Mouse (Mus musculus) liver, embryonic 15.5 days (tissue): ENCODE results near the gene Lkaaear1. TPM values are rescaled to one million over a fixed set of nuclear protein-coding genes. Genes with fewer than 3 reads are reported as not detected.

ENCODE experiments used
- ATAC-seq: fragments of 200-750 bp; cut with Nextera tagmentation; 2 replicates; pipeline ENCODE4 v1.8.0; 2017; ENCODE audit warnings: moderate number of reproducible peaks, mild to moderate bottlenecking, moderate library complexity; ENCODE audit not compliant: insufficient read depth
- H3K27ac ChIP-seq: fragments of 300-500 bp; sonication (generic); replicated peaks from 2 replicates; pipeline ENCODE4 v1.5.1; 2015; ENCODE audit warnings: mild to moderate bottlenecking, inconsistent platforms
- H3K27me3 ChIP-seq: fragments of 300-500 bp; sonication (generic); 2 replicates; pipeline ENCODE4 v1.6.1; 2015; ENCODE audit warnings: mild to moderate bottlenecking, inconsistent platforms
- H3K36me3 ChIP-seq: fragments of 300-500 bp; sonication (generic); replicated peaks from 2 replicates; pipeline ENCODE4 v1.6.1; 2015; ENCODE audit warnings: moderate library complexity, mild to moderate bottlenecking, inconsistent platforms
- H3K4me1 ChIP-seq: fragments of 300-500 bp; sonication (generic); replicated peaks from 2 replicates; pipeline ENCODE4 v1.6.1; 2015; ENCODE audit warnings: inconsistent platforms
- H3K4me2 ChIP-seq: fragments of 300-500 bp; sonication (generic); 2 replicates; pipeline ENCODE4 v1.6.1; 2015; ENCODE audit warnings: moderate library complexity, mild to moderate bottlenecking, inconsistent platforms
- H3K4me3 ChIP-seq: fragments of 300-500 bp; sonication (generic); replicated peaks from 2 replicates; pipeline ENCODE4 v1.5.1; 2015; ENCODE audit warnings: mild to moderate bottlenecking, inconsistent platforms
- H3K9ac ChIP-seq: fragments of 300-500 bp; sonication (generic); 2 replicates; pipeline ENCODE4 v1.6.1; 2015; ENCODE audit warnings: moderate library complexity, mild to moderate bottlenecking, inconsistent platforms
- H3K9me3 ChIP-seq: fragments of 300-500 bp; sonication (generic); replicated peaks from 2 replicates; pipeline ENCODE4 v1.6.1; 2016; ENCODE audit warnings: inconsistent platforms
- WGBS: fragments of 180-500 bp; shearing (Covaris S2); methylation state at CpG from one replicate; pipeline ENCODE4 v1.1.7; 2015; ENCODE audit warnings: mixed read lengths; ENCODE audit not compliant: insufficient replicate concordance; 5-methylcytosine and 5-hydroxymethylcytosine counted together
- polyA plus RNA-seq: library from polyadenylated mRNA; unstranded; fragments of >200 nt; fragmentation: Nextera tagmentation; extraction: Ambion mirVana; gene quantifications from 2 replicates; pipeline ENCODE4 v1.2.1, GENCODE M21; 2015

Gene Lkaaear1
- not detected in 2 replicates for polyA plus RNA-seq

DNA sequence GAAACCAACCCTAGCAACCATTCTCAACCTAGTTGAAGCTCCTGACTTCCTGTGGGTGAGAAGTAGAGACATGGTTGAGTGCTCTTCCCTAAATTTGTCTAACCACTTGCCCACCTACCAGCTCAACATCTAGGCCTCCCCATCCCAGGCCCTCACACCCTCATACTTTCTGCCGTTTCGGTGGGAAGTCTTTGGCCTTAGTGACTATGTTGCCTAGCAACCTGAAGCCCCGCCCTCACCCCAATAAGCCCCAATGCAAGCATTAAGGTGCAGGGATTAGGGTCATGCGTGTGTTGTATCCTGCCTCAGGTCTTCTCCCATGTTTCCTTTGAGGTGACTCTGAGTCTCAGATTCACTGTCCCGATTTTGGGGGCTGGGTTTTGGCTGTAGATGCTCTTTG lies at the start of gene Lkaaear1:
Gene Lkaaear1, minus strand, starts transcription at position 202 of the 400 bp plus-strand sequence.
- Histone ChIP-seq H3K4me1 (peaks cover 3% of the 10 kb centered on the region), H3K36me3 (no peaks in the 10 kb centered on the region), H3K4me2 (no peak within 1 kb of the TSS), H3K27ac (no peak within 1 kb of the TSS), H3K9me3 (no peaks in the 10 kb centered on the region), H3K27me3 (peaks cover 20% of the 10 kb centered on the region), H3K9ac (no peak within 1 kb of the TSS), H3K4me3 (no peak within 1 kb of the TSS)
- ATAC-seq = no peak
- WGBS = 52% methylated on average over 5 of the region's 5 CpGs

DNA sequence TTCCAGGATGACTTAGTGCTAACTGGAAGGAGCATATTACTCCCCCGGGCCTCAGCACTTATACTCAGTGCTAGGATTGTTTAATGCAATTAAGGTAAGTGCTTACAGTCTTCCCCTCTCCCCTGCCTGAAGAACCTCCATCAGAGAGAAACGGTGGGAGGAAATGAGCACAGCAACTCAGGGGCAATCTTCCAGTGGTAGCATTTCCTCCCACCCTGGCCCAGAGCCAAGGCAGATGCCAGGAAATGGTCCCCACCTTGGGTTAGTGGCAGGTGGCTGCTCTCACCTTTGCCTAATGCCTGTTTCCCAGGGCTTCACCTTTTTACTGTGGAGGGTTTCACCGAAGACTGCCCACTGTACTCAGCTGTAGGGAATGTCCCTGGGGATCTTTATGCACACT lies 31.8 kb upstream of the Lkaaear1 start:
- Histone ChIP-seq H3K27me3 (no peaks in the 10 kb centered on the region), H3K36me3 (no peaks in the 10 kb centered on the region), H3K4me1 (no peaks in the 10 kb centered on the region), H3K9me3 (no peaks in the 10 kb centered on the region), H3K9ac (no peak overlapping the region), H3K27ac (no peak overlapping the region), H3K4me3 (no peak overlapping the region), H3K4me2 (no peak overlapping the region)
- ATAC-seq = no peak
- WGBS = 38% methylated on average over 3 of the region's 3 CpGs

- no peak overlapping the region for H3K9ac ChIP-seq
- no peak overlapping the region for H3K4me3 ChIP-seq
- H3K27me3 ChIP-seq = no peaks in the 10 kb centered on the region
- WGBS = 40% methylated on average over 9 of the region's 9 CpGs
- H3K36me3 ChIP-seq = no peaks in the 10 kb centered on the region
- H3K4me2 ChIP-seq = no peak overlapping the region
- no peaks in the 10 kb centered on the region for H3K9me3 ChIP-seq
- no peaks in the 10 kb centered on the region for H3K4me1 ChIP-seq
- no peak overlapping the region for H3K27ac ChIP-seq
- no peak for ATAC-seq
These were observed 29.5 kb upstream of the Lkaaear1 start for GRCm38 (mm10) chr2:181727659-181728262.

DNA sequence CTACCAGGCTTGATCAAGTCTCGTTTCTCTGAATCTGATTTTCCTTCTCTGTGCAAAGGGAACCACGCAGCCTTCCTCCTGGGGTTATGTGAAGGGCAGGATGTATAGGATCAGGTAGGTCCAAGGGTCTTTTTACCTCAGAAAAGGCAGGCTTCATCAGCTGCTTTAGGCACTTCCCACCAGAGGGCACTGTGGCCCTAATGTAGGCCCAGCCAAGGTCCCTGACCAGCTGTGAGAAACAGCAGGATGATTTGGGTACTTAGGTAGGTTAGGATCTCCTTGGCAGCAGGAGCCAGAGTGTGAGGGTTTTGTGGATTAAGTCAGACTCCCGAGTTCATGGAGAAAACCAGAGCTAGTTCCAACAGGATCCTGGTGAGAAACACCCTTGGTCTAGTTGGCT lies 24.0 kb upstream of the Lkaaear1 start:
- no peak overlapping the region for H3K4me2 ChIP-seq
- no peak for ATAC-seq
- H3K9me3 ChIP-seq = no peaks in the 10 kb centered on the region
- no peak overlapping the region for H3K9ac ChIP-seq
- no peak overlapping the region for H3K4me3 ChIP-seq
- H3K27me3 ChIP-seq = no peaks in the 10 kb centered on the region
- no peak overlapping the region for H3K27ac ChIP-seq
- no peaks in the 10 kb centered on the region for H3K36me3 ChIP-seq
- 8% methylated on average over 3 of the region's 3 CpGs for WGBS
- no peaks in the 10 kb centered on the region for H3K4me1 ChIP-seq

GRCm38 (mm10) chr2:181721200-181721599 lies 23.0 kb upstream of the Lkaaear1 start:
- Histone ChIP-seq H3K4me1 (no peaks in the 10 kb centered on the region), H3K36me3 (no peaks in the 10 kb centered on the region), H3K27ac (no peak overlapping the region), H3K4me3 (no peak overlapping the region), H3K4me2 (no peak overlapping the region), H3K9ac (no peak overlapping the region), H3K27me3 (no peaks in the 10 kb centered on the region), H3K9me3 (no peaks in the 10 kb centered on the region)
- ATAC-seq = no peak

- 22% methylated on average over 3 of the region's 3 CpGs for WGBS
- no peak for ATAC-seq
These were observed 21.8 kb upstream of the Lkaaear1 start for GRCm38 (mm10) chr2:181720061-181720460.

GRCm38 (mm10) chr2:181716991-181717390 lies 18.7 kb upstream of the Lkaaear1 start:
- Histone ChIP-seq H3K27me3 (no peaks in the 10 kb centered on the region), H3K4me2 (no peak overlapping the region), H3K27ac (no peak overlapping the region), H3K4me1 (no peaks in the 10 kb centered on the region), H3K9ac (no peak overlapping the region), H3K4me3 (no peak overlapping the region), H3K36me3 (no peaks in the 10 kb centered on the region), H3K9me3 (no peaks in the 10 kb centered on the region)
- ATAC-seq = no peak
- WGBS = 46% methylated on average over 3 of the region's 3 CpGs

More at GRCm38 (mm10) chr2:181720061-181720460, 21.8 kb upstream of the Lkaaear1 start:
- Histone ChIP-seq H3K4me2 (no peak overlapping the region), H3K4me1 (no peaks in the 10 kb centered on the region), H3K36me3 (no peaks in the 10 kb centered on the region), H3K9me3 (no peaks in the 10 kb centered on the region), H3K4me3 (no peak overlapping the region), H3K27me3 (no peaks in the 10 kb centered on the region), H3K9ac (no peak overlapping the region), H3K27ac (no peak overlapping the region)

- Histone ChIP-seq H3K4me1 (no peaks in the 10 kb centered on the region), H3K27me3 (no peaks in the 10 kb centered on the region), H3K27ac (no peak overlapping the region), H3K36me3 (no peaks in the 10 kb centered on the region), H3K4me3 (no peak overlapping the region), H3K4me2 (no peak overlapping the region), H3K9me3 (no peaks in the 10 kb centered on the region), H3K9ac (no peak overlapping the region)
- WGBS = 54% methylated on average over 3 of the region's 3 CpGs
- no peak for ATAC-seq
These were observed 17.1 kb upstream of the Lkaaear1 start for GRCm38 (mm10) chr2:181715382-181715781.

GRCm38 (mm10) chr2:181714903-181715326 lies 16.7 kb upstream of the Lkaaear1 start, which contains the start of gene Oprl1:
Gene Oprl1, plus strand, starts transcription at chr2:181715016.
- Histone ChIP-seq H3K9me3 (no peaks in the 10 kb centered on the region), H3K4me2 (no peak within 1 kb of the TSS), H3K4me3 (no peak within 1 kb of the TSS), H3K9ac (no peak within 1 kb of the TSS), H3K4me1 (no peaks in the 10 kb centered on the region), H3K27ac (no peak within 1 kb of the TSS), H3K36me3 (no peaks in the 10 kb centered on the region), H3K27me3 (no peaks in the 10 kb centered on the region)
- 0% methylated on average over 7 of the region's 7 CpGs for WGBS
- no peak for ATAC-seq

DNA sequence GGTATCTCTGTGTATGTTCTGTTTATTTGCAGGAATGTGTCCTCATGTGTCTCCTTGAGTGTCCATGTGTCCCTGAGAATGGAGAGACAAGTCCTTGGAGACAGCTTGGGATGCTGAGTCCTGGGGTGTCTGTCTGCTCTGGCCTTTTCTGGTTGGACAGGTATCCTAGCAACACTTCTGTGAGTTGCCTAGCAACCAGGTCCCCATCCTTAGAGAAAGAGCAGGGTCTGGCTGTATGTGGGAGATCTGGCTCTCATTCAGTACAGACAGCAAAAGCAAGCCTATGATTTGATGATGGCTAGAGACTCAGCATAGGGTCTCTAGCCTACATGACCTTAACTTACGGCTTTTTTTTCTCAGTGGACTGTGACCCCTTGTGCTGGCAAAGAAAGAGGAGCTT lies 15.5 kb upstream of the Lkaaear1 start:
- no peak overlapping the region for H3K4me3 ChIP-seq
- no peaks in the 10 kb centered on the region for H3K36me3 ChIP-seq
- no peak overlapping the region for H3K4me2 ChIP-seq
- no peaks in the 10 kb centered on the region for H3K27me3 ChIP-seq
- 38% methylated on average over 1 of the region's 1 CpGs for WGBS
- H3K27ac ChIP-seq = no peak overlapping the region
- no peak for ATAC-seq
- H3K9ac ChIP-seq = no peak overlapping the region
- H3K9me3 ChIP-seq = no peaks in the 10 kb centered on the region
- H3K4me1 ChIP-seq = no peaks in the 10 kb centered on the region

- Histone ChIP-seq H3K4me3 (no peak overlapping the region), H3K4me2 (no peak overlapping the region), H3K27ac (no peak overlapping the region), H3K4me1 (no peaks in the 10 kb centered on the region), H3K9me3 (no peaks in the 10 kb centered on the region), H3K27me3 (no peaks in the 10 kb centered on the region), H3K9ac (no peak overlapping the region), H3K36me3 (no peaks in the 10 kb centered on the region)
- ATAC-seq = no peak
- 23% methylated on average over 4 of the region's 4 CpGs for WGBS
These were observed 8.4 kb upstream of the Lkaaear1 start for GRCm38 (mm10) chr2:181706668-181707067.

DNA sequence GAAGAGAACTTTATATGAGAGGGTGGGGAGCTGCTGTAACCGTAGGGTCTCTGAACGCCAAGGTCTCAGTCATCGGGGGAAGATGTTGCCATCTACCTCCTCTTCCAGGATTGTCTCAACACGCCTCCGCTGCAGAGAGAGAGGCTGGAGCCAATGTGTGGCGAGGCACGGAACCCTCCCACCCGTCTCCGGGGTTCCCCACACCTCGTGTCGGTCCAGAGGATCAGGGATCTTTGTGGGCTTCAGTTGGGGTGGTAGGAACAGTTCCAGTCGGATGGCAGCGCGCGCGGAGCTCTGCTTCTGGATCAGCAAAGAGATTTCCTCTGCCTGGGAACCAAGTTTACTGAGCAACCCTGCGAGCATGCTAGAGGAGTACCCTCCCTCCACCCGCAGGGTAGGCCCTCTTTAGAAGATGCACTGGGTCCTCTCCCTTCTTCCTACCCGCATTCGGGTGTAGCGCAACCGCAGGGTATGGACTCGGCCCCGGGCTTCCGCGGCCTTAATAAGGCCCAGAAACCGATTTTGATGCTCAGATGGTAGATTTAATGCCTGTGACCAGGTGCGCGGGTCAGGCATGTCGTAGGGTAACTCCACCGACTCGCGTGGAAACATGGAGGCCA lies 1.3 kb downstream of the Lkaaear1 start:
- Histone ChIP-seq H3K27me3 (peaks cover 29% of the 10 kb centered on the region), H3K4me3 (no peak overlapping the region), H3K36me3 (no peaks in the 10 kb centered on the region), H3K9ac (no peak overlapping the region), H3K9me3 (no peaks in the 10 kb centered on the region), H3K4me1 (peaks cover 7% of the 10 kb centered on the region), H3K4me2 (no peak overlapping the region), H3K27ac (no peak overlapping the region)
- no peak for ATAC-seq
- WGBS = 71% methylated on average over 33 of the region's 33 CpGs
